Mouse (Mus musculus) E14TG2a.4 (cell line): ENCODE data around the gene Xylb.

ENCODE experiments used
- CTCF ChIP-seq: conservative IDR thresholded peaks from 2 replicates; pipeline ENCODE4 v1.5.1; 2014; ENCODE audit warnings: low read length
- NANOG ChIP-seq: IDR thresholded peaks from 2 replicates; pipeline ENCODE4 v1.6.1; 2014; ENCODE audit warnings: borderline replicate concordance, low read length, mixed read lengths

DNA sequence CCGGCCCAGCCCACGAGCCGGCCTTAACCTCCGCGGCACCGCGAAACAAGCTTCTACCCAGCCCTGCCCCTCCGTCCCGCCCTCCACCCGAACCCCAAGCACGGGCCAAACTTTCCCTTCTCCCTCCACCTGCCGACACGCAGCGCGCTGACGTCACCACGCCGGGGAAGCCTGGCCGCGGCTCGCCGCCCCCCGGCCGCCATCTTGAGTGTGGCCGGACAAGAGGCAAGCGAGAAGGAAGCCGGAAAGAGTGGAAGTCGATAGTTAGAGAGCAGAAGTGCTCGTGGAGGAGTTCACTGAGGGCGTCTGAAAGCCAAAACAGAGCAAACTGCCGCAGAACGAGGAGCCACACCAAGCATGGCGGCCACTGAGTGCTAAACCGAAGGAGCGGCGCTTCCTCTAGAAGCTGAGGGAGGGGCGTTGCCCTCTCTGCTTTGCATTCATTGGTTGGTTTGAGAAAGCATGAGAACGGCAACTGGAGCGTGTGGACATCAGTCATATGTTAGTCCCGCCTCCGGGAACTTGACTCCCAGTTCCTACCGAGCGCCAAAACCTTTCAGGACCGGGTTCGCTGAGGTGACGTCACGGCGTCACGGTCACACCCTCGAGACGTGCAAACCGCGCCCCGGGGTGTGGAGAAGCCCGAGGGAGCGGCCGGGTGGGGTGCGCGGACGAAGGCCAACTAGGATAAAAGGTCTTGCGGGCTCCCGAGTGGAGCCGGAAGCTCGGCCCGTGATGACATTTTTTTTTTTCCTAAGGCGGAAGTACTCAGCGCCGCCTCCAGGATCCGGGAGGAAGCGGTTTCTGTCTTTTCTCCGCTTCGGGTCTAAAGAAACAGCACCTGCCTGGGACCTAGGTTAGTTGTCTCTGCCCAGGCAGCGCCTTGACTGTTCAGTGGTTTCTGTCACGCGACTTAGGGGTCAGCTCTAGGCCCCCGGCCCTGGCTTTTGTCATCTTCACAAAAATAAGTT, 34.6 kb upstream of the Xylb start, which contains the start of gene Oxsr1:
- TF ChIP-seq CTCF (peak; percentile 46), NANOG (no peak)
